Mouse (Mus musculus): ENCODE data around the gene Slc9a3r2. TPM values are rescaled to one million over a fixed set of nuclear protein-coding genes. Genes with fewer than 3 reads are reported as not detected.
A peak's percentile ranks its signal among the peaks of the same experiment; 100 is the strongest.
"Not testable (repeated sequence)": the region's sequence is repeated elsewhere in the genome, so short reads cannot be mapped to it uniquely, and the experiment has no call there.

Gene Slc9a3r2
- total RNA-seq, 2 experiments from 2014 or later: 40.2 to 43.6 TPM

GRCm38 (mm10) chr17:24669214-24669544 lies 19.1 kb upstream of the Slc9a3r2 start:
- DNase-seq; intact Hi-C loops (cut with DNase I): not testable (repeated sequence)

DNA sequence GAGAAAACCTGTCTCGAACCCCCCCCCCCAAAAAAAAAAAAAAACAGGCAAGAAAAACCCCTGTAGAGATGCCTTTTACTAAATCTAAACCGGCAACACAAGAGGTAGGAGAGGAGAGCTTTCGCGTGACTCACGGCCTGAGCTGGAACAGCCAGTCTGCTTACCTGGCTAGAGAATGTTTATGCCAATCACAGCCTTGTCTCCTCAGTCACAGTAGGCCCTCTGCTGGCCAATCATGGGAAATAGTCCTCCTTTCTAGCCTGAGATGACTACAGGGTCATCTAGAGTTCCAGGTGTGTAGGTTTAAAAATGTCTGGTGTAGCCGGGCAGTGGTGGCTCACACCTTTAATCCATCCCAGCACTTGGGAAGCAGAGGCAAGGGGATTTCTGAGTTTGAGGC lies 17.3 kb upstream of the Slc9a3r2 start:
- DNase-seq: peak; percentile 55
- intact Hi-C loops (cut with DNase I): no loop called here

DNA sequence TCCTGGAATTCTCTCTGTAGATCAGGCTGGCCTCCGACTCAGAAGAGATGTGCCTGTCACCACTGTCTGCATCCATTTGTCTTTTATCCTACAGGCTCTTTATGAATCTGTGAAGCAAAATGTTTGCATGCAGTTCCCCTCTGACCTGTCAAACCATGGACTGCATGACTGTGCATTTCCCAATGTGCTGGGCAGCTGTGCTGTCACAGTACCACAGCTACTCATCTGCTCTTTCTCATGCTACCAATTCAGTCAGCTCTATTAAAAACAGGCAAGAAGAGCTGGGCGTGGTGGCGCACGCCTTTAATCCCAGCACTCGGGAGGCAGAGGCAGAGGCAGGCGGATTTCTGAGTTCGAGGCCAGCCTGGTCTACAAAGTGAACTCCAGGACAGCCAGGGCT lies 16.9 kb upstream of the Slc9a3r2 start:
- DNase-seq; intact Hi-C loops (cut with DNase I): not testable (repeated sequence)

GRCm38 (mm10) chr17:24658017-24658758 lies 8.1 kb upstream of the Slc9a3r2 start, which contains the start of gene Npw:
Gene Npw (minus strand): TSS chr17:24658457.
- intact Hi-C loops (cut with DNase I): no loop called here
- DNase-seq: no peak

- DNase-seq: no peak
- intact Hi-C loops (cut with DNase I): no loop called here
Observed at GRCm38 (mm10) chr17:24654969-24655368, 4.8 kb upstream of the Slc9a3r2 start.

GRCm38 (mm10) chr17:24653967-24654710 lies 4.0 kb upstream of the Slc9a3r2 start:
- peak; percentile 78 for DNase-seq
- intact Hi-C loops (cut with DNase I): no loop called here

DNA sequence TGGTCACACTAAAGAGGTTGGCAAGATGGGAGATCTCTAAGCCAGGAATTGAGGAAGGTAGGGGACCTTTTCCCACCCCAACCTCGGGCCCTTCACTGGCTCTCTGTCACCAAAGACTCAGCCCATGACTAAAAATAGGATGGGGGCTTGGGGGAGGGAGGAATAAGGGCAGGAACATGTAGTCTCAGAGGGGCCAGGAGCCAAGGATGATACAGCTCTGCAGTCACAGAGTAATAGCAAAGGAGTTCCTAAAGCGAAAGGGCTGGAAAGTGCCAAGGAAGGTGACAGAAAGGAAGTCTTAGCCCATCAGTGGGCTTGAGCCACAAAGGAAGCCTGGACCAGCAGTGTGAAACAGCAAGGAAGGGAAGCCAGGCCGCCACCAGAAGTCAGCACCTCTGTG lies 1.7 kb upstream of the Slc9a3r2 start:
- DNase-seq: no peak
- intact Hi-C loops (cut with DNase I): no loop called here

DNA sequence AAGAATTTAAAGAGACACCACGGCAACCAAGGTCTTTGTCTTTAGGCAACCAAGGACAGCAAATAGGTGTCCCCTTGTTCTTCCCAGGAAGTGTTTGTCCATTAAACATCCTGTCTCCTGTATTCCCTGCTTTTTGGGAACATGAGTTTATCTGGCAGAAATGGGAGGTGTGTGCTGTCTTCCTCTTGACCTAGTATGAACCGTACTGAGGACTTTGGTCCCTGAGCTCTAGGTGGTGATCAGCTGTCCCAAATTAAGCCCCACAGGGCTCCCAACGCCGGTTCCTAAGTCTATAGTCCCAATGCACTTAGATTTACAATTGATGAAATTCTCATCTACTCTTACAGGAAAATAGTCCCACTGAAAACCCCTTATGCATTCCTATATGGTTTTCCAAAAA lies 639 bp upstream of the Slc9a3r2 start:
- no peak for DNase-seq

DNA sequence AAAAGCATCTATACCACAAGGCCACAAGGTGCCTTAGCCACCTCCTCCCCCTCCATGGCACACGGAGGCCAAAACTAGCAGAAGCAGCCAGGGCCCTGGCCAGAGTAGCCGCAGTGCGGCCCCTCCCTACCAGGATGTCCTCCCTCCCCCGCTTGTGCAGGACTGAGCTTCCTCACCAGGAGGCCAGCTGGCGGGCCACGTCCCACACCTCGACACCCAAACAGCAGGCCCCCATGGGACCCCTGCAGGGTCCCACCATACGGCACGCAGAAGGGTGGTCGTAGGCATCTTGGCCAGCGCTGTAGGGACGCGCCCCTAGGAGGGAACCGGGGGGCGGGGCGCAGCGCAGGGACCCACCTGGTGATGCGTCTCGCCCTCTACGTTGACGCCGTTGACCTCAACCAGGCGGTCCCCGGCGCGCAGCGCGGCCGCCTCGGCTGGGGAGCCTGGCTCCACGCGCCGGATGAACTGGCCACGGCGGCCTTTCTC lies 502 bp downstream of the Slc9a3r2 start:
- DNase-seq: peak; percentile 26
- intact Hi-C loops (cut with DNase I): no loop called here

More for the DNA sequence above, 639 bp upstream of the Slc9a3r2 start:
- intact Hi-C loops (cut with DNase I): no loop called here

DNA sequence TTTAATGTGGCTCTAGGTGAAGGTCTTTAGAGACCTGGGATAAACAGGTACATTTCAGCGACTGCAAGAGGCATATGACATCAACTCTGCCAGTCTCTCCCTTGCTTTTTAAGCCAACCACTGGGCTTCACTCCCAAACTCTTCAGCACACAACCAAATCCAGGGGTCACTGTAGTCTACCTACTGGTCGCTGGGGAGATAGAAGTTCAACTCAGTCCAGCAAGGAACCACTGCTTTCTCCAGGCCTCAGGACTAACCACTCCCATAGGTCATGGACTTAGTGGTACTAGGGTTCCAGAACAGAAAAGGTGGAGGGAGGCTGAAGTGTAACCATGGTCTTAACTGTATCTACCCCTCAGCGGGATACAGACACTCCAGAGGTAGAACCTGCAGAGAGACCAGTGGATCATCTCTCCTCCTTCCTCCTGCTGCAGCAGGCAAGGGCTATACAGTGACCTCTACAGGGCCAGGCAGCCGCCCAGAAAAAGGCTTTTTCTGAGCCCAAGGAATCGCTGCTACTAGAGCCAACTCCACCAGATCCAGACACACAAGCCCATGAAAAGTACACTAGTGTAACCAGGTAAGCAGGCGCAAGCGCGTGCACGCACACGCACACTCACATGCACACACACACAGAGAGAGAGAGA lies 1.3 kb downstream of the Slc9a3r2 start:
- DNase-seq: no peak
- intact Hi-C loops (cut with DNase I): no loop called here

GRCm38 (mm10) chr17:24647493-24647892 lies 2.6 kb downstream of the Slc9a3r2 start:
- intact Hi-C loops (cut with DNase I): no loop called here
- no peak for DNase-seq

DNA sequence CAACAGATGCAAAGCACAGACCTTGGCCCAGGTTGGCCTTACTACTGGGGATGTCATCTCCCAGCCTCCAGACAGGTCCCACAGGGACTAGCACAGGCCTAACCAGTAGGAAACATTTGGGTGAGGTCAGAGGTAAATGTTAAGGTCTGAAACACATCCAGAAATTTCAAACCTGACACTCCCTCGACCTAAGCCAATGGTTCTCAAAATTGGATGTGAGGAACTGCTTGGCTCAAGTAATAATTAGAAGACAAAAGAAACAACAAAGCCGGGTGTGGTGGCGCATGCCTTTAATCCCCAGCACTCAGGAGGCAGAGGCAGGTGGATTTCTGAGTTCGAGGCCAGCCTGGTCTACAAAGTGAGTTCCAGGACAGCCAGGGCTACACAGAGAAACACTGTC lies 3.7 kb downstream of the Slc9a3r2 start:
- no peak for DNase-seq
- intact Hi-C loops (cut with DNase I): no loop called here

GRCm38 (mm10) chr17:24645916-24646315 lies 4.2 kb downstream of the Slc9a3r2 start:
- no peak for DNase-seq
- intact Hi-C loops (cut with DNase I): no loop called here

- intact Hi-C loops (cut with DNase I): no loop called here
- no peak for DNase-seq
Observed at GRCm38 (mm10) chr17:24644875-24645721, 5.0 kb downstream of the Slc9a3r2 start.

DNA sequence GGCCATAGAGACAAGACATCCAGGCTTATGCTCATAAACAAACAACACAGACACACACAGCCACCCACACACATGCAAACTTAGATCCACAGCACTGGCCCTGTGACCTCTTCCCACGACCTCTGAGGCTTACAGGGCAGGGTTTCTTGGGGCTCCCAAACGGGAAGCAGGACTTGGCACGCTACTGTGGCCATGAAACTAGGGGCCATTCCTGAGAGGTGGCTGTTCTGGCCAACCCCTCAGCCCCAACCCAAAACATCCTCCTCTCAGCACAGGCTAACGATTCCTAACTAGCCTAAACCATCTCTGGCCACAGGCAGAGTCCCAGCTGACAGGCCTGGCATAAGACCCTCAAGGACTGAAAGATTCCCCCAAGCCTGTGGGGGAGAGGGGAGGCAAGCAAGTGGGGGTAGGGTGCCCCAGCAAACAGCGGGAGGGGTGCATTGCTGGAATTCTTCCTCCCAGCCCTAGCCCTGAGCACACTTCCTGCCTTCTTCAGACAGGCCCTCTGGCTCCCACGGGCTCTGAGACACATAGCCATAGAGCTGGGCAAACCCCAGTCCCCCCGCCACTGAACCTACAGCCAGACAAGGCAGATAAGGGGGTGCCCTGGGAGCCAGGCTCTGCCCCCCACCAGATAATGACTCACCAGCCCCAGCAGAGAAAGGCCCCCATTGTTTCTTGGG lies 6.0 kb downstream of the Slc9a3r2 start:
- no peak for DNase-seq
- intact Hi-C loops (cut with DNase I): no loop called here

DNA sequence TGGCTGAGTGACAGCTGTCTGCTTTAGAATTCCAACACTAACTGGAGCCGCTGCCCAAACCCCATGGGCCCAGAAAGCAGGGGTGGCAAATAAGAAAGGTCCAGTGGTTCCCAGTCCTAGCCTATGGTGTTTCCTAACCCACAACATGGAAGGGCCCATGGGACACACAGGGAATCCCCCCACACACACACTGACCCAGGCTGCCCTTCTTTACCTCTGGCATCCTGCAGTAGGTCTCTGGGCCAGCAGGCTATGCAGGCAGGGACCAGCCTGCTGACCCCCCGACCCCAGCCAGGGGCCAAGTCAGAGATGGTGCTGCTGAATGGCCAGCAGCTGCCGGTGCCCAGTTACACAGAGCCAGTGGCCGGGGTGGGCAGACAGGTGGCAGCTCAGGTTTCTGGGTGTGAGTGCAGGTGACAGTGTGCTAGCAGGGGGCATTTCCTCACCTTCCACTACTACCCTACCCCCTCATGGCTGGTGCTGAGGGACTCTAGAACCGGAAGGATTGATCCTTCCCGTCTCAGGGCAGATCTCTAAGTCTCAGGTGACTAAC lies 7.3 kb downstream of the Slc9a3r2 start:
- no peak for DNase-seq
- intact Hi-C loops (cut with DNase I): no loop called here

DNA sequence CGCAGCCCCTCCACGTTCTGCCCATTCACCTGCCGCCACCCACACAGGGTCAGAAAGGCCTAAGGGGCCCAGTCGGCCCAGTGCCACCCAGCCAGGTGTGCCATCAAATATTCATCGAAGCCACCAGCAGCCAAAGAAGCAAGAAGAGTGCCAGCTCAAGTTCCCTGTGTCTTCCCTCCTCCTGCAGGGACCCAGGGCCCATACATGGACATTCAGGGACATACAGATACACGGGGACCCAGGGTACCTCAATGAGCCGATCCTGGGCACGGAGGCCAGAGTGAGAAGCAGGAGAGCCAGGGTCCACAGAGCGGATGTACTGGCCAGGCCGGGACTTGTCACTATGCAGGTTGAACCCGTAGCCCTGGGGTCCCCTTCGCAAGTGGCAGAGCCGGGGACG lies 8.2 kb downstream of the Slc9a3r2 start:
- no peak for DNase-seq
- intact Hi-C loops (cut with DNase I): no loop called here

GRCm38 (mm10) chr17:24640581-24640980 lies 9.5 kb downstream of the Slc9a3r2 start:
- no peak for DNase-seq
- intact Hi-C loops (cut with DNase I): no loop called here

DNA sequence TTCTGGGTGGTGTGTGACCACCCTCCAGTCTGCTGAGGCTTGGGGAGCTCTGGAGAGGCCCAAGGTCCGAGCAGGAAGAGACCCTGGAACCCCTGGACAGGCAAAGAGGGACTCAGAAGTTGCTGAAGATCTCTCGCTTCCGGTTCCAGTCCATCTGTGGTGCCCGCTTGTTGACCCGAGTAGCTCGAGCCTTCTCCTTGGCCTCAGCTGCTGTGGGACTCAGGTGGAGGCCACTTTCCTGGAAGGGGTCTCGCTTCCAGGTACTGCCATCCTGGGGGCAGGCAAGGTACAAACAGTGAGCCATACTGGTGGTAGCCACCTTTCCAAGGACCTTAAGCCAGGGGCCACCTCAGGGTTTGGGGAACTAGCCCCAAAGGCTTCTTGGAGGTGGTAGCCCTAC lies 10.0 kb downstream of the Slc9a3r2 start:
- DNase-seq: no peak
- intact Hi-C loops (cut with DNase I): no loop called here

- intact Hi-C loops (cut with DNase I): no loop called here
- DNase-seq: no peak
Observed at GRCm38 (mm10) chr17:24639571-24639988, 10.5 kb downstream of the Slc9a3r2 start.
